Mouse (Mus musculus): ENCODE measurements at regions not wholly inside any gene's neighbourhood (a gene's known extent, or its start where the extent isn't known, plus 50 kb on each side); places are given as distances from the start of the nearest gene placed in this dataset.

- no peak for DNase-seq (ENCODE audit: low spot score)
Measured at GRCm38 (mm10) chr17:74920056-74920455, 85.3 kb upstream of the Ltbp1 start.

- DNase-seq (ENCODE audit: low spot score): no peak
Measured at GRCm38 (mm10) chr17:74921413-74921812, 84.0 kb upstream of the Ltbp1 start.

- DNase-seq (ENCODE audit: low spot score): no peak
Measured at GRCm38 (mm10) chr17:74922016-74922415, 83.4 kb upstream of the Ltbp1 start.

GRCm38 (mm10) chr17:74922591-74922990 is 82.8 kb upstream of the Ltbp1 start:
- DNase-seq (ENCODE audit: low spot score): peak; percentile 34

- no peak for DNase-seq (ENCODE audit: low spot score)
Measured at GRCm38 (mm10) chr17:74923101-74923500, 82.3 kb upstream of the Ltbp1 start.

GRCm38 (mm10) chr17:74925131-74925530 is 80.2 kb upstream of the Ltbp1 start:
- DNase-seq (ENCODE audit: low spot score): no peak

GRCm38 (mm10) chr17:74927981-74928380 is 77.4 kb upstream of the Ltbp1 start:
- DNase-seq (ENCODE audit: low spot score): no peak

- DNase-seq (ENCODE audit: low spot score): peak; percentile 6
Measured at GRCm38 (mm10) chr17:74931540-74931939, 73.8 kb upstream of the Ltbp1 start.

GRCm38 (mm10) chr17:74941393-74941792 is 64.0 kb upstream of the Ltbp1 start:
- no peak for DNase-seq (ENCODE audit: low spot score)

- no peak for DNase-seq (ENCODE audit: low spot score)
Measured at GRCm38 (mm10) chr17:74942984-74943801, 62.2 kb upstream of the Ltbp1 start.

- DNase-seq (ENCODE audit: low spot score): no peak
Measured at GRCm38 (mm10) chr17:74943802-74944193, 61.6 kb upstream of the Ltbp1 start.

GRCm38 (mm10) chr17:74945149-74945548 is 60.2 kb upstream of the Ltbp1 start:
- DNase-seq (ENCODE audit: low spot score): no peak

- no peak for DNase-seq (ENCODE audit: low spot score)
Measured at GRCm38 (mm10) chr17:74948476-74948875, 56.9 kb upstream of the Ltbp1 start.

- DNase-seq (ENCODE audit: low spot score): no peak
Measured at GRCm38 (mm10) chr17:74950316-74950715, 55.1 kb upstream of the Ltbp1 start.

GRCm38 (mm10) chr17:74954988-74955387 is 50.4 kb upstream of the Ltbp1 start:
- no peak for DNase-seq (ENCODE audit: low spot score)
